Mouse (Mus musculus) lung, postnatal 0 days (tissue): ENCODE data around the gene Fam120a. TPM values are rescaled to one million over a fixed set of nuclear protein-coding genes. Genes with fewer than 3 reads are reported as not detected.

Experiments used
- ATAC-seq: fragments of 200-750 bp; cut with Nextera tagmentation; 2 replicates; pipeline ENCODE4 v1.8.0; 2017; ENCODE audit warnings: moderate library complexity
- DNase-seq: peaks from one replicate; pipeline ENCODE4 v3.0.0-alpha.2; 2016; ENCODE audit warnings: low spot score
- H3K27ac ChIP-seq: fragments of 300-500 bp; sonication (generic); 2 replicates; pipeline ENCODE4 v1.5.1; 2014; ENCODE audit warnings: antibody characterized with exemption, mild to moderate bottlenecking, low read length, mixed read lengths
- H3K27me3 ChIP-seq: fragments of 300-500 bp; sonication (generic); replicated peaks from 2 replicates; pipeline ENCODE4 v1.6.1; 2014; ENCODE audit warnings: low read length, mixed read lengths; ENCODE audit not compliant: insufficient read depth
- H3K36me3 ChIP-seq: fragments of 300-500 bp; sonication (generic); 2 replicates; pipeline ENCODE4 v1.6.1; 2014; ENCODE audit warnings: low read length, mixed read lengths; ENCODE audit not compliant: insufficient read depth
- H3K4me1 ChIP-seq: fragments of 300-500 bp; sonication (generic); 2 replicates; pipeline ENCODE4 v1.6.1; 2014; ENCODE audit warnings: antibody characterized with exemption, low read depth, low read length, mixed read lengths; ENCODE audit not compliant: insufficient read depth
- H3K4me2 ChIP-seq: fragments of 300-500 bp; sonication (generic); replicated peaks from 2 replicates; pipeline ENCODE4 v1.6.1; 2014; ENCODE audit warnings: low read depth, mild to moderate bottlenecking, low read length, moderate library complexity, mixed read lengths
- H3K4me3 ChIP-seq: fragments of 300-500 bp; sonication (generic); 2 replicates; pipeline ENCODE4 v1.5.1; 2014; ENCODE audit warnings: low read depth, low read length
- H3K9ac ChIP-seq: fragments of 300-500 bp; sonication (generic); replicated peaks from 2 replicates; pipeline ENCODE4 v1.6.1; 2014; ENCODE audit warnings: low read depth, mild to moderate bottlenecking
- H3K9me3 ChIP-seq: fragments of 300-500 bp; sonication (generic); 2 replicates; pipeline ENCODE4 v1.6.1; 2016; ENCODE audit warnings: low read length, mixed read lengths
- CTCF ChIP-seq: IDR thresholded peaks from 2 replicates; pipeline ENCODE4 v1.5.1; 2016; ENCODE audit warnings: antibody characterized with exemption, mild to moderate bottlenecking
- EP300 ChIP-seq: IDR thresholded peaks from 2 replicates; pipeline ENCODE4 v1.6.1; 2016; ENCODE audit warnings: antibody characterized with exemption, mild to moderate bottlenecking, control low read depth
- WGBS: fragments of 180-500 bp; shearing (Covaris S2); extraction: QIAGEN DNeasy Blood & Tissue Kit; methylation state at CpG from one replicate; pipeline ENCODE4 v1.1.7; 2014; 5-methylcytosine and 5-hydroxymethylcytosine counted together
- polyA plus RNA-seq: library from polyadenylated mRNA; unstranded; fragments of >200 nt; fragmentation: Nextera tagmentation; extraction: Ambion mirVana; gene quantifications from 2 replicates; pipeline ENCODE4 v1.2.1, GENCODE M21; 2015

The Fam120a gene
- polyA plus RNA-seq, 1 experiment from 2014 or later: 19.4 TPM

GRCm38 (mm10) chr13:48958608-48959007 is 9.2 kb downstream of the Fam120a start:
- TF ChIP-seq CTCF (no peak), EP300 (no peak)

GRCm38 (mm10) chr13:48954825-48955224 is 13.0 kb downstream of the Fam120a start:
- Histone ChIP-seq H3K4me3 (no peak overlapping the region), H3K36me3 (no peaks in the 10 kb centered on the region), H3K9me3 (no peaks in the 10 kb centered on the region), H3K4me1 (no peaks in the 10 kb centered on the region), H3K9ac (no peak overlapping the region), H3K4me2 (no peak overlapping the region), H3K27ac (no peak overlapping the region), H3K27me3 (no peaks in the 10 kb centered on the region)
- TF ChIP-seq CTCF: no peak
- no peak for TF ChIP-seq EP300
- DNase-seq: peak; percentile 18
- 77% methylated on average over 4 of the region's 4 CpGs for WGBS
- ATAC-seq: peak; percentile 50

More at GRCm38 (mm10) chr13:48958608-48959007, 9.2 kb downstream of the Fam120a start:
- no peak overlapping the region for H3K9ac ChIP-seq
- no peak overlapping the region for H3K27ac ChIP-seq
- peaks cover 6% of the 10 kb centered on the region for H3K4me1 ChIP-seq
- WGBS: 45% methylated on average over 4 of the region's 4 CpGs
- H3K27me3 ChIP-seq: no peaks in the 10 kb centered on the region
- ATAC-seq (no peak), DNase-seq (no peak)
- H3K4me2 ChIP-seq: no peak overlapping the region
- no peak overlapping the region for H3K4me3 ChIP-seq
- H3K9me3 ChIP-seq: no peaks in the 10 kb centered on the region
- H3K36me3 ChIP-seq: no peaks in the 10 kb centered on the region

GRCm38 (mm10) chr13:48950600-48951241 is 17.1 kb downstream of the Fam120a start:
- Histone ChIP-seq H3K4me3 (no peak overlapping the region), H3K4me1 (no peaks in the 10 kb centered on the region), H3K27ac (no peak overlapping the region), H3K4me2 (no peak overlapping the region), H3K9ac (no peak overlapping the region), H3K9me3 (no peaks in the 10 kb centered on the region), H3K27me3 (no peaks in the 10 kb centered on the region), H3K36me3 (peaks cover 2% of the 10 kb centered on the region; the same call in 1 of the 2 replicates)
- TF ChIP-seq CTCF (no peak), EP300 (no peak)
- 48% methylated on average over 5 of the region's 5 CpGs for WGBS
- ATAC-seq (no peak), DNase-seq (no peak)

GRCm38 (mm10) chr13:48948951-48949350 is 18.9 kb downstream of the Fam120a start:
- TF ChIP-seq EP300 (no peak), CTCF (no peak)
- no peaks in the 10 kb centered on the region for H3K4me1 ChIP-seq
- no peak overlapping the region for H3K4me2 ChIP-seq
- 94% methylated on average over 6 of the region's 6 CpGs for WGBS
- peaks cover 4% of the 10 kb centered on the region; the same call in 1 of the 2 replicates for H3K36me3 ChIP-seq
- no peak overlapping the region for H3K9ac ChIP-seq
- no peak overlapping the region for H3K27ac ChIP-seq
- H3K27me3 ChIP-seq: no peaks in the 10 kb centered on the region
- no peaks in the 10 kb centered on the region for H3K9me3 ChIP-seq
- H3K4me3 ChIP-seq: no peak overlapping the region
- ATAC-seq (no peak), DNase-seq (no peak)

- no peaks in the 10 kb centered on the region for H3K9me3 ChIP-seq
- H3K9ac ChIP-seq: no peak overlapping the region
- no peak overlapping the region for H3K4me3 ChIP-seq
- no peaks in the 10 kb centered on the region for H3K4me1 ChIP-seq
- no peak overlapping the region for H3K27ac ChIP-seq
- DNase-seq (no peak), ATAC-seq (no peak)
- TF ChIP-seq CTCF (no peak), EP300 (no peak)
- no peak overlapping the region for H3K4me2 ChIP-seq
- WGBS: 43% methylated on average over 1 of the region's 1 CpGs
- H3K27me3 ChIP-seq: no peaks in the 10 kb centered on the region
- H3K36me3 ChIP-seq: peaks cover 4% of the 10 kb centered on the region; the same call in 1 of the 2 replicates
Observed at GRCm38 (mm10) chr13:48944571-48944970, 23.2 kb downstream of the Fam120a start.

GRCm38 (mm10) chr13:48942471-48942870 is 25.3 kb downstream of the Fam120a start:
- no peak for TF ChIP-seq EP300
- no peak for TF ChIP-seq CTCF
- Histone ChIP-seq H3K27me3 (no peaks in the 10 kb centered on the region), H3K36me3 (peaks cover 4% of the 10 kb centered on the region; the same call in 1 of the 2 replicates), H3K4me2 (no peak overlapping the region), H3K9me3 (no peaks in the 10 kb centered on the region), H3K9ac (no peak overlapping the region), H3K4me3 (no peak overlapping the region), H3K27ac (no peak overlapping the region), H3K4me1 (no peaks in the 10 kb centered on the region)
- ATAC-seq (no peak), DNase-seq (no peak)
- 80% methylated on average over 2 of the region's 2 CpGs for WGBS
